Comparison of ENCODE assay signal across 16 mouse cellular contexts in genomic region chr4:150815144-150815543, GRCm38 (mm10).
"Had no signal": no experiment of that assay in that cellular context is flagged by ENCODE, and none has a peak within 500 bp of the region (broad histone marks: within the 10 kb centered on the region; RNA-seq: fewer than 3 reads in every experiment).

No protein-coding gene starts in this region.

- H3K36me3 ChIP-seq: limb, embryonic 15.5 days; liver, embryonic 12.5 days; lung, embryonic 15.5 days; midbrain, embryonic 15.5 days; neural tube, embryonic 12.5 days had no signal

- H3K9ac ChIP-seq: limb, embryonic 15.5 days; liver, embryonic 12.5 days; lung, embryonic 15.5 days; midbrain, embryonic 15.5 days; neural tube, embryonic 12.5 days had no signal

- H3K9me3 ChIP-seq: limb, embryonic 15.5 days; liver, embryonic 12.5 days; lung, embryonic 15.5 days; midbrain, embryonic 15.5 days; neural tube, embryonic 12.5 days had no signal

- ATAC-seq: inflammation-experienced regulatory T-cells, adult 6 months; liver, embryonic 12.5 days; midbrain, embryonic 15.5 days had no signal

- H3K4me1 ChIP-seq: liver, embryonic 12.5 days; megakaryocyte, embryonic 14.5 days; midbrain, embryonic 15.5 days had no signal

- H3K4me2 ChIP-seq: limb, embryonic 15.5 days; liver, embryonic 12.5 days; lung, embryonic 15.5 days; midbrain, embryonic 11.5 days; midbrain, embryonic 15.5 days; neural tube, embryonic 12.5 days had no signal

- H3K27ac ChIP-seq: limb, embryonic 15.5 days; liver, embryonic 12.5 days; lung, embryonic 15.5 days; macrophage; midbrain, embryonic 15.5 days; neural tube, embryonic 12.5 days had no signal

- DNase-seq: kidney, adult 9 months; kidney, postnatal 36 days; lung, postnatal 14 days; retina, postnatal 1 day; right cerebral cortex, postnatal 4 days; thymus, adult 18-20 months; thymus, postnatal 14 days had no signal

- H3K4me3 ChIP-seq: limb, embryonic 15.5 days; liver, embryonic 12.5 days; lung, embryonic 15.5 days; megakaryocyte, embryonic 14.5 days; midbrain, embryonic 15.5 days; neural tube, embryonic 12.5 days had no signal

- H3K27me3 ChIP-seq: limb, embryonic 15.5 days; lung, embryonic 15.5 days; midbrain, embryonic 15.5 days; neural tube, embryonic 12.5 days had no signal
